Mouse (Mus musculus) testis, adult 2 months (tissue): ENCODE data around the gene Chpf.

ENCODE experiments used
- CTCF ChIP-seq: fragments of 200-500 bp; IDR thresholded peaks from 2 replicates; pipeline ENCODE4 v1.5.1; 2012; ENCODE audit warnings: low read depth, mild to moderate bottlenecking, inconsistent platforms, low read length, moderate library complexity; ENCODE audit not compliant: control insufficient read depth, insufficient read depth, insufficient replicate concordance
- POLR2A ChIP-seq: fragments of 200-500 bp; IDR thresholded peaks from 2 replicates; pipeline ENCODE4 v1.6.1; 2012; ENCODE audit warnings: low read depth, mild to moderate bottlenecking, inconsistent platforms, low read length, moderate library complexity; ENCODE audit not compliant: control insufficient read depth

DNA sequence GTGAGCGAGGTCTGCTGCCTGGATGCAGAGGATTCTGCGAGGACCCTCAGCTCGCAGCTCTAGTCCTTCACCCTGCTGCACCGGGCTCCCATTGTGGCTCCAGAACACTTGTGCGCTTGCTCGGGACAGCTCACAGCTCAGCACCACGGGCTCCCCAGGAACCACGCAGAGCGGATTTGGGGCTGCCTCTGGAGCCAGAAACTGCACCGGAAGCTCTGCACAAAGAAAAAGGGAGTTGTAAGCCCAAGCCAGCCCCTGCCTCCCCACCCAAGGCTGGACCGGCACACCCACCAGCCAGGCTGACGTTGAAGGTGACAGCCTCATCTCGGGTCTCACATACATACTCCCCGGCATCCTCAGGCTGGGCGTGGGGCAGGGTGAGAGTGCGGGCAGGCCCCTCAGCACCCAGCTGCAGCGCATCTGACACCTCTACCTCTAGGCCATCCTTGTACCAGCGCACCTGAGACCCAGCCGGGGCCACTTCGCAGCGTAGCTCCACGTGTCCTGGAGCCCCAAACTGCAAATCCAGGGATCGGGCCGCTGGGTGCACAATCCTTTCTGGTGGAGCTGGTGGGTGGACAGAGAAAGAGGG, 13.6 kb upstream of the Chpf start:
- TF ChIP-seq CTCF (no peak), POLR2A (no peak)
